Mouse (Mus musculus) liver, embryonic 11.5 days (tissue): ENCODE measurements around the gene 4930404H24Rik. TPM values are rescaled to one million over a fixed set of nuclear protein-coding genes. Genes with fewer than 3 reads are reported as not detected.

ENCODE experiments used
- ATAC-seq: fragments of 200-750 bp; cut with Nextera tagmentation; replicated peaks from 2 replicates; pipeline ENCODE4 v1.8.0; 2017; ENCODE audit warnings: moderate number of reproducible peaks, mild to moderate bottlenecking, moderate TSS enrichment, moderate library complexity; ENCODE audit not compliant: low FRiP score
- DNase-seq: peaks from one replicate; pipeline ENCODE4 v3.0.0-alpha.2; 2017; ENCODE audit warnings: low spot score
- H3K27ac ChIP-seq: fragments of 300-500 bp; sonication (generic); 2 replicates; pipeline ENCODE4 v1.5.1; 2014; ENCODE audit warnings: mild to moderate bottlenecking, low read depth, low read length, control low read depth
- H3K27me3 ChIP-seq: fragments of 300-500 bp; sonication (generic); replicated peaks from 2 replicates; pipeline ENCODE4 v1.6.1; 2014; ENCODE audit warnings: low read length, mixed read lengths; ENCODE audit not compliant: control insufficient read depth, insufficient read depth
- H3K36me3 ChIP-seq: fragments of 300-500 bp; sonication (generic); 2 replicates; pipeline ENCODE4 v1.6.1; 2014; ENCODE audit warnings: mild to moderate bottlenecking, low read length, moderate library complexity, mixed read lengths; ENCODE audit not compliant: control insufficient read depth, insufficient read depth
- H3K4me1 ChIP-seq: fragments of 300-500 bp; sonication (generic); replicated peaks from 2 replicates; pipeline ENCODE4 v1.6.1; 2014; ENCODE audit warnings: low read length, mixed read lengths; ENCODE audit not compliant: control insufficient read depth, insufficient read depth
- H3K4me2 ChIP-seq: fragments of 300-500 bp; sonication (generic); 2 replicates; pipeline ENCODE4 v1.6.1; 2014; ENCODE audit warnings: mild to moderate bottlenecking, control low read depth, moderate library complexity
- H3K4me3 ChIP-seq: fragments of 300-500 bp; sonication (generic); 2 replicates; pipeline ENCODE4 v1.5.1; 2014; ENCODE audit warnings: low read depth, low read length, control low read depth
- H3K9ac ChIP-seq: fragments of 300-500 bp; sonication (generic); 2 replicates; pipeline ENCODE4 v1.6.1; 2014; ENCODE audit warnings: low read depth, low read length, control low read depth
- H3K9me3 ChIP-seq: fragments of 300-500 bp; sonication (generic); 2 replicates; pipeline ENCODE4 v1.6.1; 2016; ENCODE audit warnings: low read length, inconsistent platforms, mixed read lengths; ENCODE audit not compliant: control insufficient read depth
- WGBS: fragments of 180-500 bp; shearing (Covaris S2); extraction: QIAGEN DNeasy Blood & Tissue Kit; methylation state at CpG from one replicate; pipeline ENCODE4 v1.1.7; 2014; 5-methylcytosine and 5-hydroxymethylcytosine counted together
- polyA plus RNA-seq: library from polyadenylated mRNA; unstranded; fragments of >200 nt; fragmentation: Nextera tagmentation; extraction: Ambion mirVana; gene quantifications from 2 replicates; pipeline ENCODE4 v1.2.1, GENCODE M21; 2014

4930404H24Rik gene
- polyA plus RNA-seq, 1 experiment from 2014 or later: not detected

DNA sequence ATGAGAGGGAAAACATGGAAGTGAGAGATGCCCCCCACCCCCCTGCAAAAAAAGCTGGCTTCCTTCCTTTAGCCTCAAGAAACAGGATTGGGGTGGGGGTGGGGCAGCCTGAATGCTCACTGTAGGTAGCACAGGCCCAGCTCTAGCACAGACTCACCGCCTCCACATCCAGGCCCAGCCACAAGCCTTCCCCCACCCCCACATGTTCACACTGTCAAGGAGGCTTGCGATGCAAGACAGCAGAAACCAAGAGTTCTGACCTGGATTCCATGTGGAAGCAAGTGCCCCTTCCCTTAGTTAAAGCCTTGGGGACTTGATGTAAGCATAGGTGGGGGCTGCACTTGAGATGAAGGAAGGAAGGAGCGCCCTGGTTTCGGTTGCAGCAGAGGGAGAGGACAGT lies 22.8 kb upstream of the 4930404H24Rik start:
- H3K27me3 ChIP-seq: no peaks in the 10 kb centered on the region
- H3K4me1 ChIP-seq: peaks cover 3% of the 10 kb centered on the region; the same call in 1 of the 2 replicates
- no peak overlapping the region for H3K4me2 ChIP-seq
- DNase-seq (no peak), ATAC-seq (0 out of 2 replicates have a peak, but pooled peaks have one; percentile 39)
- 56% methylated on average over 4 of the region's 4 CpGs for WGBS
- no peak overlapping the region for H3K4me3 ChIP-seq
- no peaks in the 10 kb centered on the region for H3K36me3 ChIP-seq
- no peaks in the 10 kb centered on the region for H3K9me3 ChIP-seq
- no peak overlapping the region for H3K9ac ChIP-seq
- 0 out of 2 replicates have a peak overlapping the region, but pooled peaks have one; percentile 28 for H3K27ac ChIP-seq

- H3K27me3 ChIP-seq: no peaks in the 10 kb centered on the region
- DNase-seq: no peak
- 70% methylated on average over 3 of the region's 3 CpGs for WGBS
- peaks cover 15% of the 10 kb centered on the region for H3K4me1 ChIP-seq
- H3K9ac ChIP-seq: no peak overlapping the region
- H3K9me3 ChIP-seq: no peaks in the 10 kb centered on the region
- no peak overlapping the region for H3K27ac ChIP-seq
- no peaks in the 10 kb centered on the region for H3K36me3 ChIP-seq
- ATAC-seq: no peak
- H3K4me2 ChIP-seq: no peak overlapping the region
- no peak overlapping the region for H3K4me3 ChIP-seq
Observed at GRCm38 (mm10) chr2:153470983-153471382, 21.6 kb upstream of the 4930404H24Rik start.

- H3K4me1 ChIP-seq: peaks cover 42% of the 10 kb centered on the region
- H3K36me3 ChIP-seq: no peaks in the 10 kb centered on the region
- H3K9ac ChIP-seq: 0 out of 2 replicates have a peak overlapping the region, but pooled peaks have one; percentile 4
- WGBS: 43% methylated on average over 4 of the region's 4 CpGs
- no peaks in the 10 kb centered on the region for H3K9me3 ChIP-seq
- H3K27me3 ChIP-seq: no peaks in the 10 kb centered on the region
- ATAC-seq (no peak), DNase-seq (no peak)
- no peak overlapping the region for H3K4me3 ChIP-seq
- no peak overlapping the region for H3K4me2 ChIP-seq
- H3K27ac ChIP-seq: peak overlapping the region; percentile 16; the same call in 1 of the 2 replicates
Observed at GRCm38 (mm10) chr2:153475114-153476112, 17.2 kb upstream of the 4930404H24Rik start.

DNA sequence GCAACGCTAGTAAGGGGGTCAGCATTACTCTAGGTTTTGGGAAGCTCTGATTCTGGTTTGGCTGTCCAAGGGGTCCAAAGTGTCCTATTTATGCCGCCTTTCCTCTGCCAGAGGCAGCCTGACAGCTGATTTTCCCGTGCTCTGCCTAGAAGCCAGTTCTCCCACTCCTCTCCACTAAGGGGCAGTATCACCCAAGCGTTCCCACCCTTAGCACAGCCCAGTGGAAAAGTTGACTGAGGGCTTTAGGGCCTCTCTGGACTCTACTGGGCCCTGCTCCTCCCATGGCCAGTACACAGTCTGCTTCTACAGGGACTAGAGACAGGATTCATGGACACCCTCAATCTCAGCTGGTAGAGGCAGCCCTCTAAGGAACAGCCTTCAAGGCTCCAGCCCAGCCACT lies 14.0 kb upstream of the 4930404H24Rik start:
- DNase-seq (peak; percentile 67), ATAC-seq (peak; percentile 69)
- Histone ChIP-seq H3K4me3 (no peak overlapping the region), H3K27ac (peak overlapping the region; percentile 8; the same call in 1 of the 2 replicates), H3K9ac (no peak overlapping the region), H3K4me1 (peaks cover 60% of the 10 kb centered on the region), H3K4me2 (no peak overlapping the region), H3K27me3 (no peaks in the 10 kb centered on the region), H3K9me3 (no peaks in the 10 kb centered on the region), H3K36me3 (peaks cover 4% of the 10 kb centered on the region; the same call in 1 of the 2 replicates)
- WGBS: 14% methylated on average over 4 of the region's 4 CpGs

DNA sequence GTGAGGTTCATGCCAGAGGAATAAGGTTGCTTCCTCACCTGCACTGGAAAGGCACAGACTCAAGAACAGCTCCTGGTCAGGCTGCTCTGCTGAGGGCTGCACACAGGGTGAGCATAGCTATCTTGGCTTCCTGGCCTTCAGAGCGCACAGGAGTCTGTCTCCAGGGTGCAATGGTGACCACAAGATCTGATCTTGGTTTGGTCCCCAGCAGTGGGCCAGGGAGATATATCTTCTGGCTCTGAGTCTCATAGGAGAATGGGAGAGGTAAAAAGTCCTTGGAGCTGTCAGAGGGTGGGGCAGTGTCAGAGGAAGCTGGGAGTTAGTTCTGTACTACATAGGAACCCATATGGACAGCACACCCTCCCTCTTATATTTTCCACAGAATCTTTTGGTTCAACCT lies 13.1 kb upstream of the 4930404H24Rik start:
- Histone ChIP-seq H3K9me3 (no peaks in the 10 kb centered on the region), H3K9ac (no peak overlapping the region), H3K4me1 (peaks cover 69% of the 10 kb centered on the region), H3K27ac (0 out of 2 replicates have a peak overlapping the region, but pooled peaks have one; percentile 8), H3K36me3 (peaks cover 4% of the 10 kb centered on the region; the same call in 1 of the 2 replicates), H3K4me2 (no peak overlapping the region), H3K4me3 (no peak overlapping the region), H3K27me3 (no peaks in the 10 kb centered on the region)
- WGBS: 50% methylated on average over 1 of the region's 1 CpGs
- DNase-seq (no peak), ATAC-seq (peak; percentile 24; the same call in 1 of the 2 replicates)

GRCm38 (mm10) chr2:153481108-153481860 lies 11.3 kb upstream of the 4930404H24Rik start:
- Histone ChIP-seq H3K4me1 (peaks cover 55% of the 10 kb centered on the region), H3K36me3 (peaks cover 4% of the 10 kb centered on the region; the same call in 1 of the 2 replicates), H3K27me3 (no peaks in the 10 kb centered on the region), H3K9ac (peak overlapping the region; percentile 26; the same call in 1 of the 2 replicates), H3K4me2 (no peak overlapping the region), H3K4me3 (no peak overlapping the region), H3K27ac (no peak overlapping the region), H3K9me3 (no peaks in the 10 kb centered on the region)
- WGBS: 69% methylated on average over 7 of the region's 7 CpGs
- no peak for ATAC-seq
- DNase-seq: no peak

DNA sequence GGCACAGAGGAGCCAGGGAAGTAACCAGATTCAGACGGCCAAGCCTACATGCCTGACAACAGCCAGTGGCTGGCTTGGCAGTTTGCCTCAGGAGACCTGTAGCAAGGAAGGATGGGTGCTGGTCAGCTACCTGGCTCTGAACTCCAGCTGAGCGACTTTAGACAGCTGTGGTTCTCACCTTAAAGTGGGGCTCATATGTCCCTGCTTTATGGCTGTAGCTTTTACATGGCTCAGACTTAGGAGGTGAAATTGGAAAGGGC lies 10.8 kb upstream of the 4930404H24Rik start:
- Histone ChIP-seq H3K27ac (no peak overlapping the region), H3K36me3 (peaks cover 4% of the 10 kb centered on the region; the same call in 1 of the 2 replicates), H3K9ac (no peak overlapping the region), H3K9me3 (no peaks in the 10 kb centered on the region), H3K4me1 (peaks cover 51% of the 10 kb centered on the region), H3K4me2 (no peak overlapping the region; the same call in 1 of the 2 replicates), H3K4me3 (no peak overlapping the region), H3K27me3 (no peaks in the 10 kb centered on the region)
- ATAC-seq (no peak), DNase-seq (no peak)
- WGBS: 80% methylated on average over 2 of the region's 2 CpGs

DNA sequence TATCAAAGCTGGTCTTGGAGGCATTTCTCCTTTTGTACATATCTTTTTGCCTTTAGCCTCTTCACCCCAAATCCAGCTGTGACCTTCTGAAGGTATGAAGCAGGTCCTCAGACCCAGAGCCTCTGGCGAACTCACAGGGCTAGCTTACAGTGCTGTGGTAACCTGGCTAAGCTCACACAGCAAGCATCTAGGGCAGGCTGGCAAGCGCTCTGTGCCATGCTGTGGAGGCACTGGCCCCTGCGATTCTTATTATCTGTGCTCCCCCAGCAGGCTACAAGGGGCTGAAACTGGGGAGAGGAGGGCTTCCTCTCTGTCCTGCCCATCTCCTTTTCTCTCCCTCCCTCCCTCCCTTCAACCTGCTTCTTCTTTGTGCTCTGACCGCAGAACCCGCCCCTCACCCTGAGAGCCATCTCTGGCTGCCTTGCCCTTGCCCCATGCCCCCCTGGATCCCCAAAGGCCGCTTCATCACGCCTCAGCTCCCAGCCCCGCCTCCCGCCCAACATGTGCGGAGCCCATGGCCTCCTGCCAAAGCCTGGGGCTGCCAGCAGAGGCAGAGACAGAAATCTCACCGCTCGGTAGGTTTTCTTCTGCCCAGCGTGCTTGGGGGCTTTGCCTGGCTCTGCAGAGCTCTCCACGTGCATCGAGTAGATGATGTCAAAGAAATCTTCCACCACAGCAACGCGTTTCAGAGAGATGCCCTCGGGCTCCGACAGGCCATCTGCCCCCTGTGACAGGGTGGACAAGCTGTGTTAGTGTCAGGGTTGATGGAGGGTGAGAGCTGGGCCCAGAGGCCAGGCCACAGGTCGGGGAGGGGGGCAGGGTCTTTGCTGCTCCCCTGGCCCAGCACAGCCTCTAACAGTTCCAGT lies 9.2 kb upstream of the 4930404H24Rik start:
- 15% methylated on average over 20 of the region's 20 CpGs for WGBS
- peak; percentile 72 for ATAC-seq
- Histone ChIP-seq H3K4me1 (peaks cover 45% of the 10 kb centered on the region), H3K36me3 (peaks cover 4% of the 10 kb centered on the region; the same call in 1 of the 2 replicates), H3K27ac (peak overlapping the region; percentile 75), H3K4me3 (peak overlapping the region; percentile 10; the same call in 1 of the 2 replicates), H3K9me3 (no peaks in the 10 kb centered on the region), H3K9ac (peak overlapping the region; percentile 65), H3K27me3 (no peaks in the 10 kb centered on the region), H3K4me2 (peak overlapping the region; percentile 57)
- peak; percentile 63 for DNase-seq
